Mouse (Mus musculus) lung, postnatal 0 days (tissue): ENCODE data around the gene Pigr.

Experiments used
- CTCF ChIP-seq: IDR thresholded peaks from 2 replicates; pipeline ENCODE4 v1.5.1; 2016; ENCODE audit warnings: antibody characterized with exemption, mild to moderate bottlenecking
- EP300 ChIP-seq: IDR thresholded peaks from 2 replicates; pipeline ENCODE4 v1.6.1; 2016; ENCODE audit warnings: antibody characterized with exemption, mild to moderate bottlenecking, control low read depth

DNA sequence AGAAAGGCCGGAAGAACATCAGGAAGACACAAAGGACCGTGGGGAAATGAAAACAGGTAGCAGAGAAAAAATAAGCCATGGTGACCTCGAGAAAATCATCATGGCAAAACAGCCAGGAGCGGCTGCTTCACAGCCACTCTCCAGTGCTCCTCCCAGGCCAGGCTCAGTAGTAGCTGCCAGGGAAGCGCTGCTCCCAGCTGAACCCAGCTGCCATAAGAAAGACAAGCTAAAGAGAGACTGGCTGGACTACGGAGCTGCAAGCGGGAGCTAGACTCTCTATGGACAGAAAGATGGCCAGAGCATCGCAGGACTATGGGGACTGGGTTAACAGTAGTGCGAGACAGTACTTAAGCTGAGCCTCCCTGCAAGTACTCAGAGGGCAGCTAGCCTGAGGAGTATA is 28.3 kb downstream of the Pigr start:
- TF ChIP-seq CTCF (no peak), EP300 (no peak)
